Mouse (Mus musculus): Measurements from ENCODE around the gene Ppfibp2. TPM values are rescaled to one million over a fixed set of nuclear protein-coding genes. Genes with fewer than 3 reads are reported as not detected.

Ppfibp2 gene
- polyA plus RNA-seq, 1 experiment from 2014 or later: 18.2 TPM

DNA sequence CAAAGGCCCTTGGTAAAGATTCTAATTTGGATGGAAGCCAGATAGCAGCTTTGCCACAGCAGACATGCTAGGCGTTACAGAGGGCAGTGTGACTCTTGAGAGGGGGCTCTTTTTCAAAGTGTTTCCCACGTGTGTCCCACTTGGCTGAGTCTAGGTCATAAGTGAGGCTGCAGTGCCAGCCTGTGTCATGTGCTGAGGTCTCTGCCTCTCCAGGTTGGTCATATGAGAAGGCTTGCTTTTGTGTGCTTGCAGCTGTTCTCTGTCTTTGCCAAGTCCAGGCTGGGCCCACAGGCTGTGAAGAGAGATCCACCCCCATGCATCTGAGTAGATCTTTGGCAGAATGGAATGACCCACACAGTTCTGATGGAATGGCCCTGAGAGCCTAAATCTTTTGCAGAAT, 2.4 kb upstream of the Ppfibp2 start:
- peak; percentile 64; the same call in 1 of the 2 replicates for ATAC-seq (ENCODE audit: insufficient number of reproducible peaks, low FRiP score, low TSS enrichment, low read depth)
- Histone ChIP-seq H3K9me3 (no peaks in the 10 kb centered on the region), H3K27me3 (no peaks in the 10 kb centered on the region), H3K9ac (no peak overlapping the region), H3K4me2 (no peak overlapping the region), H3K4me1 (peaks cover 14% of the 10 kb centered on the region), H3K27ac (no peak overlapping the region), H3K36me3 (peaks cover 10% of the 10 kb centered on the region; the same call in 1 of the 2 replicates), H3K4me3 (no peak overlapping the region)
- WGBS: 39% methylated on average over 2 of the region's 2 CpGs

- no peak overlapping the region for H3K27ac ChIP-seq
- H3K27me3 ChIP-seq: no peaks in the 10 kb centered on the region
- peaks cover 14% of the 10 kb centered on the region for H3K4me1 ChIP-seq
- no peaks in the 10 kb centered on the region for H3K9me3 ChIP-seq
- H3K4me3 ChIP-seq: no peak overlapping the region
- H3K4me2 ChIP-seq: peak overlapping the region; percentile 94; the same call in 1 of the 2 replicates
- H3K36me3 ChIP-seq: peaks cover 10% of the 10 kb centered on the region; the same call in 1 of the 2 replicates
- no peak for ATAC-seq (ENCODE audit: insufficient number of reproducible peaks, low FRiP score, low TSS enrichment, low read depth)
- WGBS: 23% methylated on average over 7 of the region's 7 CpGs
- no peak overlapping the region for H3K9ac ChIP-seq
Observed at GRCm38 (mm10) chr7:107593904-107594303, 1.1 kb upstream of the Ppfibp2 start.

DNA sequence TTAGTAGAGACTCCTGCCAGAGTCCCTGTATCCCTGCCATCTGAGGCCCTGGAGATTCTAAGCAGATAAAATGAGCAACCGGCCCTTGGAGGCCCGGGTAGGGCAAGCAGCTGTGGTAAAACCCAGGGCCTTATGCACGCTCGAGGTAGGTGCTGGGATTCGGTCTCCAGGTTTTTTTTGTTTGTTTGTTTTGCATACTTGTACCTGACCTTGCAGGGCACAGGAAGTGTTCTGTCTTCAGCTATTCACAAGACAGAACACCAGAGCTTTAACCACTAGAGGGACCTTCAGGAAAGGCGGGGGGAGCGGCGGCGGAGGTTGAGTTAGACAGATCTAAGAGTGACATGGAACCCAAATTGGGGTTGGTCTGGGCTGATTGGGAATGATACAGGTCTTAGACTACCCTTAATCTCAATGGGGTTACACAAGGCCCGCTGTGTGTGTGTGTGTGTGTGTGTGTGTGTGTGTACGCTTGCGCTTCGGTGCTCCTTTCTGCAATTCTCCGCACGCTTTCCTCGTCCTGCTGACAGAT, 616 bp upstream of the Ppfibp2 start:
- H3K4me1 ChIP-seq: peaks cover 14% of the 10 kb centered on the region
- WGBS: 2% methylated on average over 16 of the region's 16 CpGs
- no peaks in the 10 kb centered on the region for H3K27me3 ChIP-seq
- no peaks in the 10 kb centered on the region for H3K9me3 ChIP-seq
- H3K4me2 ChIP-seq: peak overlapping the region; percentile 94
- H3K9ac ChIP-seq: peak overlapping the region; percentile 37; the same call in 1 of the 2 replicates
- peaks cover 10% of the 10 kb centered on the region; the same call in 1 of the 2 replicates for H3K36me3 ChIP-seq
- H3K27ac ChIP-seq: peak overlapping the region; percentile 69
- ATAC-seq (ENCODE audit: insufficient number of reproducible peaks, low FRiP score, low TSS enrichment, low read depth): peak; percentile 45
- H3K4me3 ChIP-seq: peak overlapping the region; percentile 53

DNA sequence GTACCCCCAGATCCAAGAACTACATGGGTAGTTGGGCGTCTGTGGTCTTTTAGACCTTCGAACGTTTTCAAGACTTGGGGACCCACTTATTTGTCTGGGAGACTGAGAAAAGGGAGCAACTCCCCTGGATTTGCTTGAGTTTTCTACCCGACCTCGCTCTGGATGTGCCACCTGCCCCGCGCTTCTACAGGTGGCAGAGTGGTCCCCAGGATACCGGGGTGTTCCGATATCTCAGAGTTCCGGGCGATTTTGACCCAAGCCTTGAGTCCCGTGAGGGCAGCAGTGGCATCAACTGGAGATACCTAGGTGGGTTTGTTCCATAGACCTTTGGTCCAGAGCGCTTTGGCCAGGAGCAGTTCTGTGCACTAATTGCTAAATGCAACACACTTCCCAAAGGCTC, 419 bp downstream of the Ppfibp2 start:
- Histone ChIP-seq H3K4me3 (peak overlapping the region; percentile 53), H3K4me1 (peaks cover 14% of the 10 kb centered on the region), H3K4me2 (peak overlapping the region; percentile 94), H3K9me3 (no peaks in the 10 kb centered on the region), H3K9ac (peak overlapping the region; percentile 37; the same call in 1 of the 2 replicates), H3K27ac (no peak overlapping the region), H3K27me3 (no peaks in the 10 kb centered on the region), H3K36me3 (peaks cover 8% of the 10 kb centered on the region; the same call in 1 of the 2 replicates)
- WGBS: 13% methylated on average over 13 of the region's 13 CpGs
- no peak for ATAC-seq (ENCODE audit: insufficient number of reproducible peaks, low FRiP score, low TSS enrichment, low read depth)

DNA sequence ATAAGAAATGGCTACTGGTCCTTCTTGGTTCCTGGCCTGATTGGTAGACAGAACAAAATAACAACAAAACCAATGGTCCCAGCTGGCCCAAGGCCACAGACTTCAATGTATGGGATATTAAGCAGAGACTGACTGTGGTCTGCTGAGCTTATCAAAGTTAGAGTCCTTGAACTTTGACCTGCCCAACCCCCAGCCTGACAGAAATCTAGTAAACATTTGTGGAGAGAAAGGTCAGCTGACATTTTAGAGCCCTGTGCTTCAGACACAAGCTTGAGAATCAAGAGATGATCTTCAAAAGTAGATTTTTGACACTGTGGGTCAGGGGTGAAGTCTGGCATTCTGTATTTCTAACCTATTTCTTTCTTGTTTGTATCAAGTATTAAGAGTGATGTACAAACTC, 1.7 kb downstream of the Ppfibp2 start:
- no peak for ATAC-seq (ENCODE audit: insufficient number of reproducible peaks, low FRiP score, low TSS enrichment, low read depth)
- Histone ChIP-seq H3K4me3 (no peak overlapping the region), H3K27me3 (no peaks in the 10 kb centered on the region), H3K4me1 (peaks cover 14% of the 10 kb centered on the region), H3K4me2 (no peak overlapping the region), H3K27ac (no peak overlapping the region), H3K36me3 (no peaks in the 10 kb centered on the region), H3K9ac (no peak overlapping the region), H3K9me3 (no peaks in the 10 kb centered on the region)

DNA sequence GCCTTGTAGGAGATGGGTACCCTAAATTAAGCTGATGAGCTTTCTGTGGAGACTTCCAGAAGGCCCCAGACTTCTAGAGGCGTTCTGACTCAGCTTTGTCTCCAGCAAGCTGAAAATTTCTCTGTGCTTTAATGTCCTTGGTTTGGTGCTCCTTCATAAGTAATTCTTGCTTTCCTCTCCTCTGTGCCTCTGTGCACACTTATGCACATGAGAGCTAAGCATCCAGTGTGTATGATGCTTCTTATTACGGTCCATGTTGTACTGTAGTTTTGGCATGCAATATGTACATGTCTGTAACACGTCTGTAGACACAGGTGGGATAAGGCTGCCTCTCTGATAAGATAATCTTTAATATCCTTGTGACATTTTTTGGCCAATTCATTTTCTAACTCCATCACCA, 2.9 kb downstream of the Ppfibp2 start:
- Histone ChIP-seq H3K9ac (no peak overlapping the region), H3K4me2 (no peak overlapping the region), H3K36me3 (no peaks in the 10 kb centered on the region), H3K27me3 (no peaks in the 10 kb centered on the region), H3K4me3 (no peak overlapping the region), H3K4me1 (peaks cover 14% of the 10 kb centered on the region), H3K9me3 (no peaks in the 10 kb centered on the region), H3K27ac (no peak overlapping the region)
- 82% methylated on average over 3 of the region's 3 CpGs for WGBS
- no peak for ATAC-seq (ENCODE audit: insufficient number of reproducible peaks, low FRiP score, low TSS enrichment, low read depth)

DNA sequence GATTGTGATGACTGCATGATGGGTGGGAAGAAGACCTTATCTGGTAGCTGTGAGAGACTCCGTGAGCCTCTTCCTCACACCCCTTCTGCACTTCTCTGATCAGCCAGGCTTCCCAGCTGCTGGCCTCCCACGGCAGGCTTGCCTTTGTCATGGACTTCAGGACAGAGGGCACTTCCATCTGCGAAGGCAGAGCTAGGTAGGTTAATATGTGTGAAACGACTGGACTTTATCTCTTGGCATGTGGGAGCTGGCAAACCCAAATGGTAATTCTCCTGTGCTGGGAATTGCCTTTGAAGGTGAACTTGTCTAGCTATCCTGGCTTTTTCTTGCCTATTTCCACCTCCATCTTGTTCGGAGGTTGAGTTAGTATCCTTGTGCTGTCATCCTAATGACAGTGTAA, 5.6 kb downstream of the Ppfibp2 start:
- no peaks in the 10 kb centered on the region for H3K9me3 ChIP-seq
- no peaks in the 10 kb centered on the region for H3K4me1 ChIP-seq
- no peak overlapping the region for H3K4me3 ChIP-seq
- H3K9ac ChIP-seq: no peak overlapping the region
- H3K4me2 ChIP-seq: no peak overlapping the region
- H3K27ac ChIP-seq: no peak overlapping the region
- H3K27me3 ChIP-seq: no peaks in the 10 kb centered on the region
- H3K36me3 ChIP-seq: no peaks in the 10 kb centered on the region
- 71% methylated on average over 5 of the region's 5 CpGs for WGBS
- no peak for ATAC-seq (ENCODE audit: insufficient number of reproducible peaks, low FRiP score, low TSS enrichment, low read depth)

- H3K36me3 ChIP-seq: no peaks in the 10 kb centered on the region
- no peak overlapping the region for H3K4me3 ChIP-seq
- no peaks in the 10 kb centered on the region for H3K4me1 ChIP-seq
- 83% methylated on average over 4 of the region's 4 CpGs for WGBS
- ATAC-seq (ENCODE audit: insufficient number of reproducible peaks, low FRiP score, low TSS enrichment, low read depth): no peak
- H3K27ac ChIP-seq: no peak overlapping the region
- no peaks in the 10 kb centered on the region for H3K9me3 ChIP-seq
- H3K4me2 ChIP-seq: no peak overlapping the region
- no peak overlapping the region for H3K9ac ChIP-seq
- no peaks in the 10 kb centered on the region for H3K27me3 ChIP-seq
Observed at GRCm38 (mm10) chr7:107602505-107602904, 7.5 kb downstream of the Ppfibp2 start.

- no peak overlapping the region for H3K9ac ChIP-seq
- no peak overlapping the region for H3K27ac ChIP-seq
- WGBS: 57% methylated on average over 6 of the region's 6 CpGs
- ATAC-seq (ENCODE audit: insufficient number of reproducible peaks, low FRiP score, low TSS enrichment, low read depth): no peak
- no peaks in the 10 kb centered on the region for H3K9me3 ChIP-seq
- H3K4me2 ChIP-seq: no peak overlapping the region
- H3K4me1 ChIP-seq: no peaks in the 10 kb centered on the region
- H3K36me3 ChIP-seq: no peaks in the 10 kb centered on the region
- H3K27me3 ChIP-seq: no peaks in the 10 kb centered on the region
- H3K4me3 ChIP-seq: no peak overlapping the region
Observed at GRCm38 (mm10) chr7:107602913-107603312, 7.9 kb downstream of the Ppfibp2 start.

DNA sequence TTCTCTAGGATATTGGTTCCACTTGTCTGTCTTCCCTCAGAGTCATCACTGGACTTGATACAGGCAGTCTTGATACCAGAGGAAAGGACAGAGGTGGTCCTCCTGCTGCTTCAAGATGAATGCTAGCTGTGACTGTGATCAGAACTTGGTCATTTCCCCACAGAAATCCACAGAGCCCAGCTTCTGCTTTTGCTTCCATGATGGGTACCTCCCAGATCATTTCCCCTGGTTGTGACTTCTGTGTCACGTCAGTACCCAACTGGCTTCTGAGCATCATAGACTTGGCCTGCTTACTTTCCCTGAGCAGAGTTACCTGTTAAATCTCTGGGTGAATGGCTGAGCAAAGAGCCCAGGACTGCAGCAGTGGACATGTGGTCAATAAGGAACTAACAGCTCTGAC, 12.8 kb downstream of the Ppfibp2 start:
- 89% methylated on average over 1 of the region's 1 CpGs for WGBS
- H3K9ac ChIP-seq: no peak overlapping the region

GRCm38 (mm10) chr7:107609622-107610255, 14.7 kb downstream of the Ppfibp2 start:
- WGBS: 94% methylated on average over 2 of the region's 2 CpGs
- H3K9me3 ChIP-seq: no peaks in the 10 kb centered on the region
- H3K4me2 ChIP-seq: no peak overlapping the region
- H3K4me3 ChIP-seq: no peak overlapping the region
- no peaks in the 10 kb centered on the region for H3K4me1 ChIP-seq
- no peak overlapping the region for H3K9ac ChIP-seq
- H3K27ac ChIP-seq: no peak overlapping the region
- no peak for ATAC-seq (ENCODE audit: insufficient number of reproducible peaks, low FRiP score, low TSS enrichment, low read depth)
- no peaks in the 10 kb centered on the region for H3K27me3 ChIP-seq
- no peaks in the 10 kb centered on the region for H3K36me3 ChIP-seq

More for the DNA sequence above, 12.8 kb downstream of the Ppfibp2 start:
- H3K27me3 ChIP-seq: no peaks in the 10 kb centered on the region
- no peak overlapping the region for H3K4me2 ChIP-seq
- no peaks in the 10 kb centered on the region for H3K4me1 ChIP-seq
- no peaks in the 10 kb centered on the region for H3K36me3 ChIP-seq
- H3K9me3 ChIP-seq: no peaks in the 10 kb centered on the region
- H3K27ac ChIP-seq: no peak overlapping the region
- H3K4me3 ChIP-seq: no peak overlapping the region
- no peak for ATAC-seq (ENCODE audit: insufficient number of reproducible peaks, low FRiP score, low TSS enrichment, low read depth)

DNA sequence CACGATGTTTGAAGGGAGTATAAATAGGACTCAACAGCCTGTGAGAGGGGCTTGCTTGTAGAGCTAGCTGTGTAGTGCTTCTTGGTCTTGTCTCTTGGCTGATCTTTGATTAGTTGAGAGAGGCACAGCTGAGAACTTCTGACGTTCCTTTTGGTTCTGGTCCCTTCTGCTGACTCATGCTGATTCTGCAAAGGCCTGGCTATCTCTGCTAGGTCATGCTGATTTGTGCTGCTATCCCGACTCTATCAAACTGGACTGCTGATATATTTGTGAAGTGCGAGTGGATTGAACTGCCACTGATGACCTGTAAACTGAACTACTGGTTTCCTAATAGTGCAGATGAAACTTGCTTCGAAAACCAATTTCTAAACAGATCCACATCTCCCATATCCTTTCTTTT, 15.9 kb downstream of the Ppfibp2 start:
- H3K9me3 ChIP-seq: no peaks in the 10 kb centered on the region
- no peaks in the 10 kb centered on the region for H3K36me3 ChIP-seq
- no peak for ATAC-seq (ENCODE audit: insufficient number of reproducible peaks, low FRiP score, low TSS enrichment, low read depth)
- WGBS: 85% methylated on average over 5 of the region's 5 CpGs
- no peaks in the 10 kb centered on the region for H3K27me3 ChIP-seq
- no peaks in the 10 kb centered on the region for H3K4me1 ChIP-seq
- H3K9ac ChIP-seq: no peak overlapping the region
- H3K4me3 ChIP-seq: no peak overlapping the region
- H3K4me2 ChIP-seq: no peak overlapping the region
- H3K27ac ChIP-seq: no peak overlapping the region
